Mouse (Mus musculus) embryonic facial prominence, embryonic 12.5 days (tissue): Measurements from ENCODE around the gene Tnks2. TPM values are rescaled to one million over a fixed set of nuclear protein-coding genes. Genes with fewer than 3 reads are reported as not detected.

Experiments
- ATAC-seq: fragments of 200-750 bp; cut with Nextera tagmentation; 2 replicates; pipeline ENCODE4 v1.8.0; 2017; ENCODE audit not compliant: insufficient number of reproducible peaks, insufficient read depth, low FRiP score, low TSS enrichment
- H3K27ac ChIP-seq: fragments of 300-500 bp; sonication (generic); 2 replicates; pipeline ENCODE4 v1.5.1; 2016; ENCODE audit warnings: mild to moderate bottlenecking
- H3K27me3 ChIP-seq: fragments of 300-500 bp; sonication (generic); 2 replicates; pipeline ENCODE4 v1.6.1; 2016; ENCODE audit warnings: mild to moderate bottlenecking, moderate library complexity
- H3K36me3 ChIP-seq: fragments of 300-500 bp; sonication (generic); 2 replicates; pipeline ENCODE4 v1.6.1; 2016; ENCODE audit warnings: mild to moderate bottlenecking
- H3K4me1 ChIP-seq: fragments of 300-500 bp; sonication (generic); 2 replicates; pipeline ENCODE4 v1.6.1; 2016
- H3K4me2 ChIP-seq: fragments of 300-500 bp; sonication (generic); replicated peaks from 2 replicates; pipeline ENCODE4 v1.6.1; 2016; ENCODE audit warnings: mild to moderate bottlenecking, moderate library complexity
- H3K4me3 ChIP-seq: fragments of 300-500 bp; sonication (generic); 2 replicates; pipeline ENCODE4 v1.5.1; 2016; ENCODE audit warnings: mild to moderate bottlenecking
- H3K9ac ChIP-seq: fragments of 300-500 bp; sonication (generic); 2 replicates; pipeline ENCODE4 v1.6.1; 2016; ENCODE audit warnings: mild to moderate bottlenecking, moderate library complexity
- H3K9me3 ChIP-seq: fragments of 300-500 bp; sonication (generic); 2 replicates; pipeline ENCODE4 v1.6.1; 2016; ENCODE audit warnings: mild to moderate bottlenecking, moderate library complexity
- WGBS: fragments of 180-500 bp; shearing (Covaris S2); methylation state at CpG from one replicate; pipeline ENCODE4 v1.1.7; 2016; 5-methylcytosine and 5-hydroxymethylcytosine counted together
- polyA plus RNA-seq: library from polyadenylated mRNA; unstranded; fragments of >200 nt; fragmentation: Nextera tagmentation; extraction: Ambion mirVana; gene quantifications from 2 replicates; pipeline ENCODE4 v1.2.1, GENCODE M21; 2016

The Tnks2 gene
- polyA plus RNA-seq, 1 experiment from 2014 or later: 82.8 TPM

DNA sequence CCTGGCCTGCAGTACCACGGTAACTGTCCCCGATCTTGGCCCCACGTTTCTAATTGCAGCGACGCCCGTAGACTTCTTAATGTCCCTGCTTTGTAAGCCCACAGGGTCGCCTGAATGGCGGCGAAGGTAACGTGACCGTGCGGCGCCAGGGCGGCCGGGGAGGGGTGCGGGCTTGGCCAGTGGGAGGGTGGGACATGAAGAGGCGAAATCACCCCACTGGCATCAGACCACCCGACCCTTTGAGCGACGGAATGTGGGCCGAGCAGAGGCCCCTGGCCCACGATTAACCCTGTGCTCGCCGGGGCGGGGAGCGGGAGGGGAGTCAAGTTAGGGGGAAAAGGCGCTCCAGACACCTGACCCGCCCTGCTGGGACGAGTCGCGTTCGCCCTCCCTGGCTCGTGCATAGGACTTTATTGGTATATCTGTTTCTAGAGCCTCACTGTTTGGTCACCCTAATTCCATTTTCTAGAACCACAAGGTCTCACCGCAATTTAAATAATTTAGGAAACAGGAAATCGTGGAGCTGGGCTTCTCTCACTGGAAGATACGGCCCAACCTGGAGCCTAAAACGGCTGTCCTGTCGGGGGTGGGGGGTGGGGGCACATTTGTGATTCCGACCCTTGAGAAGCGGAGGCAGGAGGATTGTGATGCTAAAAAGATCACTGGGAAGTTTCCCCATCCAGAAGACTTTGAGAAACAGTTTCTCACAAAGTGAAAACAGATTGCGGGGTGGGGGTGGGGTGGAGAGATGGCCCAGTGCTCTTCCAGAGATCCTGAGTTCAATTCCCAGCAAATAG is 70.4 kb downstream of the Tnks2 start:
- H3K4me1 ChIP-seq: no peaks in the 10 kb centered on the region
- H3K27me3 ChIP-seq: no peaks in the 10 kb centered on the region
- peak overlapping the region; percentile 54 for H3K27ac ChIP-seq
- no peaks in the 10 kb centered on the region for H3K36me3 ChIP-seq
- H3K4me2 ChIP-seq: peak overlapping the region; percentile 85
- H3K9ac ChIP-seq: peak overlapping the region; percentile 66
- H3K4me3 ChIP-seq: peak overlapping the region; percentile 52
- 2% methylated on average over 41 of the region's 41 CpGs for WGBS
- peak; percentile 87 for ATAC-seq
- H3K9me3 ChIP-seq: no peaks in the 10 kb centered on the region

DNA sequence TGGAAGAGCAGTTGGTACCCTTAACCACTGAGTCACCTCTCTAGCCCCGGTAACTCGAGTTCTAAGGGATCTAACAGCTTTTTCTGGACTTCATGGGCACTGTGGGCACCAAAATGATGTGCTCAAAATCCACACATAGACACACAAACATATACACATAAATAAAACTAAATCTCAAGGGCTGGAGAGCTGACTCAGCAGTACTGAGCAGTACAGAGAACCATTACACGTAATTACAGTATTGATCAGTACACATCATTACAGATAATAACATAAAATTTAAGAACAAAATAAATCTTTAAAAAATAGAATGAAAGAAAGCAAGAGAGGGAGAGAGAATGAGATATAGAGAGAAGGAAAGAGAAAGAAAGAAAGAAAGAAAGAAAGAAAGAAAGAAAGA is 75.1 kb downstream of the Tnks2 start:
- WGBS: 84% methylated on average over 3 of the region's 3 CpGs
- Histone ChIP-seq H3K4me2 (no peak overlapping the region), H3K27ac (no peak overlapping the region), H3K9ac (no peak overlapping the region), H3K4me1 (no peaks in the 10 kb centered on the region), H3K27me3 (no peaks in the 10 kb centered on the region), H3K4me3 (no peak overlapping the region), H3K9me3 (no peaks in the 10 kb centered on the region), H3K36me3 (no peaks in the 10 kb centered on the region)
- no peak for ATAC-seq

DNA sequence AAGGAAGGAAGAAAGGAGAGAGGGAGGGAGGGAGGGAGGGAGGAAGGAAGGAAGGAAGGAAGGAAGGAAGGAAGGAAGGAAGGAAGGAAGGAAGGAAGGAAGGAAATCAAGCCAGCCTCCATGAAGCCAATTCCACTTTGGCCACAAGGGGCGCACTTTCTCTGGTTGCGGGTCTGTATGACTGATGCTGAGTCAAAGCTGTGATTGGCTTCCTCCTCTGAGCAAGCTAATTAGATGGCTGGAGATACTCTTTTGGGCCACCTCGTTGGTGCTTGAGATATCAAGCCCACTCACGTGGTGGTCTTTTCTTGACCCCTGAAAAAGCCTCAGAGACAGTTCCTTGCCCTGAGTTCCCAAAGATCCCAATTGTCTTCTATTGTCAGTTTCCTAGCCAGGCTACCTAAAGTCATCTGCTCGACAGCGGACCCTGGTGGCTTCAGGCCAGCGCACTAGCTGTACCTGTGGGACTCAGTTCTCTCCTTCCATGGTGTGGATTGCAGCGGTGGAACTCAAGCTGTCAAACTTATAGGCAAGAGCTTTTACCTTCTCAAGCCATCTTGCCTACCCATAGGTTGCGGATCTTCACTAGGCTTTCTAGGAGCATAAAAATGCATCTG is 75.8 kb downstream of the Tnks2 start:
- Histone ChIP-seq H3K4me3 (no peak overlapping the region), H3K9me3 (no peaks in the 10 kb centered on the region), H3K4me2 (no peak overlapping the region), H3K27me3 (no peaks in the 10 kb centered on the region), H3K4me1 (no peaks in the 10 kb centered on the region), H3K27ac (no peak overlapping the region), H3K9ac (no peak overlapping the region), H3K36me3 (no peaks in the 10 kb centered on the region)
- 28% methylated on average over 9 of the region's 9 CpGs for WGBS
- ATAC-seq: no peak

DNA sequence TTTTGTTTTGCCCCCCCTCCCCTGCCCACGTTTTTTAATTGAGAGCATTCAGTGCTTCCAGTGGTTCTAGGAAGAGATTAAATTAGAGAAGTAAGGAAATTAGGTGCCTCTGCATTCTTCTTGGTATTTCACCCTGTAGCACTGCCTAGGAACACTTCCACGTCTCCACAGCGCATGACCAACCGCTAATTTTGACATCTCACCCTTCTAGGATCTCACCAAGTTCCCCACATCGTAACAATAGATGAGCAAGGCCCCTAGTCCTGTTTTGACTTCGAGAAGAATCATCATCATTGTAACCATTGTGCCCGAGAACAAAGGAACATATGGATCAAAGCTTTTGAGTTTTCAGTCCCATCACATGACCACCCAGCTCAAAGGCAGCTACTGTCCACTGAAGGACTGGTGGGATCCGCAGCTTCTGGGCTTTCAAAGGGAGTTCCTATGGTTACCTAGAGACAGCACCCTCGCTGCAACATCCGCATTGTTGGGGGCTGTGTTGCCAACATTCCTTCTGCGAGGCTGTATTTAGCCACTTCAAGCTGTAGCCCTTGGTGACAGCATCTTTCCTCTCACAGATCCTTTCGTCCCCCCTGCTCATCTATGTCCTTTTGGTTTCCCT is 76.5 kb downstream of the Tnks2 start:
- no peaks in the 10 kb centered on the region for H3K27me3 ChIP-seq

DNA sequence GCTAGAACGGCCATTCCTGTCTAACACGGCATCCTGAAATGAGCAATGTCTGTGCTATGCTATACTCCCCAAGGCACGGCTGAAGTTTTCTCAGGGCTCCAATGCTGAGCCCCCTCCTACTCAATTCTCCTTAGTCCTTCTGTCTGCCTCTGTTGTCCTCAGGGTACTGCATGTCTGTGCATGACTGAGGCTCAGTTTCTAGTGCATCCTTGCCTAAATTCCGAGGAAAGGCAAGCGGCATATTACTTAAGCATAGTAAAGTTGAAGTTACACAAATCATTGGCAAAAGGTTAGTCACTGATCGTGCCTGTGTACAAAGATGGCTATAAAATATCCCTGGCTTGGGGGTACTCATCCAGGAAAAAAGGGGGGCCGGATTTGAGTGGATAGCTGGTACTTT is 79.0 kb downstream of the Tnks2 start:
- Histone ChIP-seq H3K27me3 (no peaks in the 10 kb centered on the region), H3K36me3 (no peaks in the 10 kb centered on the region), H3K4me3 (no peak overlapping the region), H3K9ac (0 out of 2 replicates have a peak overlapping the region, but pooled peaks have one; percentile 3), H3K27ac (no peak overlapping the region), H3K4me2 (no peak overlapping the region), H3K4me1 (no peaks in the 10 kb centered on the region), H3K9me3 (no peaks in the 10 kb centered on the region)
- 73% methylated on average over 7 of the region's 7 CpGs for whole genome bisulfite sequencing
- ATAC-seq: 0 out of 2 replicates have a peak, but pooled peaks have one; percentile 35

More for the DNA sequence above, 76.5 kb downstream of the Tnks2 start:
- no peak for ATAC-seq
- Histone ChIP-seq H3K9ac (no peak overlapping the region), H3K4me1 (no peaks in the 10 kb centered on the region), H3K4me3 (no peak overlapping the region), H3K9me3 (no peaks in the 10 kb centered on the region), H3K4me2 (no peak overlapping the region), H3K36me3 (no peaks in the 10 kb centered on the region), H3K27ac (no peak overlapping the region)
- 41% methylated on average over 12 of the region's 12 CpGs for WGBS

DNA sequence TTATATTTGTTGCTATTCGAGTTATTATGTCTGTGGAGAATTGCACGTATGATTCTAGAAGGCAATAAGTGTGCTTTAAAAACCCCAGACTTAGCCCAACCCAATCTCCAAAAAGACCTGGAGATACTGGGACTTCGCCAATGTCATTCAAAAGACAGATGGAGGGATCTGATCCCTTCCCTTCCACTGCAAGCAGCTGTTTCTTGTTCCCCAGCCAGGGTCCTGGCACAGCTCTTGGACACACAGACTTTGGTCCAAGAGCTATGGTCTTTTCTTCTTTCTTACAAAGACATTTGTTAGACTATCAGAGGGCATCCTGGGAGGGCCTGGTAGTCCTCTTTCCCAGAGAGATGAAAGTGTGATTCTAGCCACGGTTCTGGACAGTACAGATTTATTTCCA is 82.2 kb downstream of the Tnks2 start:
- H3K4me2 ChIP-seq: no peak overlapping the region

DNA sequence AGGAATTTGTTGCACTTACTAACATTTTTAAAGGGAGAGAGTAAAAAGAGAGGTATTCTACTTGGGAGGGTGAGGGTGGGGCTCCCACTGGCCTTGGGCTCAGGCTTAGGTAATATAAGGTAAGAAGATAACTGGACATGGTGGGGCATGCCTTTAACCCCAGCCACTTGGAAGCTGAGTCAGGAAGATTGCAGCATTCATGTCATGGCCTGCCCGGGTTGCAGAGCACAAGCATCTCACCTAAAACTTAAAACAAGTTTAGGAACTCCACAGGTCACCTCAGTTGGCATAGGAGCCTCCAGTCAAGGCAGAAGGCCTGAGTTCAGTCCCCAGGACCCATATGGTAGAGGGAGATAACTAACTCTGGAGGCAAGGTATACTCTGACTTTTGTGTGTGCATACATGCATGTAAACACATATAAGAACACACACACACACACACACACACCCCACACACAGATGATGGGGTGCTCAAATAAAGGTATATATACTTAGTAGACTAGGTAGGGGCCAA is 82.9 kb downstream of the Tnks2 start:
- H3K9me3 ChIP-seq: no peaks in the 10 kb centered on the region
- no peaks in the 10 kb centered on the region for H3K36me3 ChIP-seq
- WGBS: 100% methylated on average over 1 of the region's 1 CpGs
- no peak overlapping the region for H3K27ac ChIP-seq
- no peak overlapping the region for H3K4me2 ChIP-seq
- no peaks in the 10 kb centered on the region for H3K27me3 ChIP-seq
- no peaks in the 10 kb centered on the region for H3K4me1 ChIP-seq
- no peak overlapping the region for H3K9ac ChIP-seq
- no peak overlapping the region for H3K4me3 ChIP-seq
- no peak for ATAC-seq

More for the DNA sequence above, 82.2 kb downstream of the Tnks2 start:
- Histone ChIP-seq H3K9ac (no peak overlapping the region), H3K4me3 (no peak overlapping the region), H3K4me1 (no peaks in the 10 kb centered on the region), H3K9me3 (no peaks in the 10 kb centered on the region), H3K27ac (no peak overlapping the region), H3K27me3 (no peaks in the 10 kb centered on the region), H3K36me3 (no peaks in the 10 kb centered on the region)
- 88% methylated on average over 4 of the region's 4 CpGs for WGBS
- no peak for ATAC-seq

DNA sequence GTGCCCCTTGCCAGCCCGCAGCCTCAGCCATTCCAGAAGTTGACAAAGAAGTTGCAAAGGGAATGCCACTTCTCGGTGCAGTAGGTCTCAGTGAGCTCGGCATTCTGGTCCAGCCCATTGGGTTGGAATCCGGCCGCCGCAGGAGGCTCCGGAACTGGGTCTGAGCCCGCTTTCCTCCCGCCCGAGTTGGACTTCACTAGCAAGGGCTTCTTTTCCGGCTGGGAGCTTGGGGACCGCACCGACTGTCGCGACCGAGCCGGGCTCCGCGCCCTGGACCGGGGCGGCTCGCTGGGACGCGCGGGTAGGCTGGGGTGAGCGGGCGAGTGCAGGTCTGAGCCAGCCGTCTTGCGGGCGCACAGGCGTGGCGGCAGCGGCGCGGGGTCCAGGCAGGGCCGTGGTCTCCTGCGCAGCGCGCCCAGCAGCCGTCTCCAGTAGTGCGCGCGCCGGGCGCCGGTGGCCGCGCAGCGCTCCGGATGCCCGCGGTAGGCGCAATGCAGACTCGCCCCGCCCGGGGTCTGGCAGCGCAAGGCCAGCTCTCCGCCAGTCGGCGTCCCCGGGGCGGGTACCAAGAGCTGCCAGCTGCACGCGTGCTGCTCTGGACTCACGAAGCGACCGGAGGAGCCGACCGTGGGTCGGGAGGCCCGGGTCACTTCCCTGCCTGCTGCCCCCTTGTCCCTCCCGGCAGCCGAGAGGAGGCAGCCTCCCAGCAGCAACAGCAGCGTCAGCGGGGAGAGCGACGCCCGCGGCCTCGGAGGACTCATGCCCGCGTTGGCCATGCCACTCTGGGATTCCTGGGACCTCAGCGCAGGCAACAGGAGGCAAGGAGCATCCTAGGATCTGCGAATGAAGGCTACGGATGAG is 84.6 kb downstream of the Tnks2 start:
- peak overlapping the region; percentile 77 for H3K4me3 ChIP-seq
- peak; percentile 89 for ATAC-seq
- H3K4me2 ChIP-seq: peak overlapping the region; percentile 78
- H3K27me3 ChIP-seq: no peaks in the 10 kb centered on the region
- H3K36me3 ChIP-seq: no peaks in the 10 kb centered on the region
- peak overlapping the region; percentile 83 for H3K9ac ChIP-seq
- no peaks in the 10 kb centered on the region for H3K9me3 ChIP-seq
- under 1% methylated on average over 81 of the region's 85 CpGs for WGBS
- H3K4me1 ChIP-seq: no peaks in the 10 kb centered on the region
- peak overlapping the region; percentile 90 for H3K27ac ChIP-seq

DNA sequence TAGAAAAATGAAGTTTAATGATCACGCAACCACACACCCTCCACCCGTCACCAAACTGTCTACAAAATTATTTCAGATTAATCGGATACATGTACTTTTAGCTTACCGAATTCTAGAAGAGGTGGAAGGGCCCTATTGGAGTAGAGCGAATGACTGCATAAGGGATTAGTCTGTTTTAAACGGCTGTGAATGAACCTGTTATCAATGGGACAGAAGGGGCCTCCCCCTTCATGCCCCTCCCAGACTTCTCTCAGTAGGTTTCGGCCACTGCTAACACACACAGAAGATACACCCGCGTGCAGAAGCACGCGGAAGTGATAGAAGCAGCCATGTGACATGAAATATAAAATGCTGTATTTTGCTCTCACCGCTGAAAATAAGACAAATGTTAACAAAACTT is 85.4 kb downstream of the Tnks2 start, which contains the start of gene Fgfbp3:
Gene Fgfbp3 (minus strand): TSS at position 150 of the 400 bp plus-strand sequence.
- Histone ChIP-seq H3K4me1 (no peaks in the 10 kb centered on the region), H3K9ac (peak within 1 kb of the TSS; percentile 83), H3K36me3 (no peaks in the 10 kb centered on the region), H3K27me3 (no peaks in the 10 kb centered on the region), H3K9me3 (no peaks in the 10 kb centered on the region), H3K4me3 (peak within 1 kb of the TSS; percentile 77), H3K4me2 (peak within 1 kb of the TSS; percentile 78), H3K27ac (peak within 1 kb of the TSS; percentile 90)
- WGBS: 9% methylated on average over 12 of the region's 12 CpGs
- no peak for ATAC-seq

DNA sequence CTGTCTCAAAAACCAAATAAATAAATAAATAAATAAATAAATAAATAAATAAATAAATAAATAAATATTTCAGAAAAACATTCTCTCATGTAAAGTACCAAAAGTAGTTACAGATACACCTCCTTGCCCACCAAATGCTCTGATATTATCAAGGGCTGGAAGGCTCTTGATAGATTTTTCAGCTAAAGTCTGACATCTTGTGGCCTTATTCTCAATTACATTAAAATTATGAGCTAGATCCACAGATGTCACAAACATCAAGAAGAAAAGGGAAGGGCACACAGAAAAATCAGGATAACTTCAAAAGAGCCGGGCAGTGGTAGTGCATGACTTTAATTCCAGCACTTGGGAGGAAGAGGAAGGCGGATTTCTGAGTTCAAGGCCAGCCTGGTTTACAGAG is 88.0 kb downstream of the Tnks2 start:
- Histone ChIP-seq H3K9ac (no peak overlapping the region), H3K4me3 (no peak overlapping the region), H3K4me1 (no peaks in the 10 kb centered on the region), H3K4me2 (no peak overlapping the region), H3K27ac (no peak overlapping the region), H3K9me3 (no peaks in the 10 kb centered on the region), H3K27me3 (no peaks in the 10 kb centered on the region), H3K36me3 (no peaks in the 10 kb centered on the region)
- ATAC-seq: no peak
- 37% methylated on average over 2 of the region's 2 CpGs for WGBS

DNA sequence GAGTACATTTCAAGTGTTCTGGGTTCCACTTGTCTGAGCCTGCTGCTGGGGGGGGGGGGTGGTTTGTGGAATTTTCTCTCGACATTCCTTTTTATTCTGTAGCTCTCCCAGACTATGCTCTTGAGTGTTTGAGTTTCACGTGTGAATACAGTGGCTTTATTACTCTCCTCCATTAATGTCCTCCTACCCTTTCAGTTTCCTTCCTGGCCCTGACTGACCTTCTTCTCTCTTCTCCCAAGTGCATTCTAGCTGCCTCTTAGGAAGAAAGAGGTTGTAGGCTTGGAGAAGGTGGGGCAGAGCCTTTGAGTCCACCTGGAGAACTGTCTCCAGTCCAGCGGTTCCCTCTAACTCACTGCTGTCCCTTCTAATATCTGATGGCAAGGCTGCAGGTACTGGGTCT is 88.9 kb downstream of the Tnks2 start:
- peaks cover 6% of the 10 kb centered on the region; the same call in 1 of the 2 replicates for H3K4me1 ChIP-seq
- H3K4me2 ChIP-seq: no peak overlapping the region
- H3K27ac ChIP-seq: no peak overlapping the region
- no peak overlapping the region for H3K9ac ChIP-seq
- ATAC-seq: no peak
- no peaks in the 10 kb centered on the region for H3K36me3 ChIP-seq
- H3K4me3 ChIP-seq: no peak overlapping the region
- WGBS: 56% methylated on average over 3 of the region's 3 CpGs
- no peaks in the 10 kb centered on the region for H3K27me3 ChIP-seq
- H3K9me3 ChIP-seq: no peaks in the 10 kb centered on the region
